Comparison of ENCODE assay signal across 10 mouse cellular contexts in genomic region chr6:147810710-147811109, GRCm38 (mm10).
DNase-seq lines count a peak whose midpoint lies in the region; ATAC-seq and TF ChIP-seq lines count a peak whose summit lies in the region.
"Had no signal": no experiment of that assay in that cellular context is flagged by ENCODE, and none has a peak within 500 bp of the region (broad histone marks: within the 10 kb centered on the region; RNA-seq: fewer than 3 reads in every experiment).

No protein-coding gene starts in this region.

- TF ChIP-seq EP300 in liver, embryonic 14.5 days (IDR thresholded peaks at IDR 0.05; ENCODE audit: low read depth): no peak

- H3K27ac ChIP-seq in midbrain, embryonic 11.5 days (ENCODE audit: low read depth, low read length): no peak overlapping the region
- no peak overlapping the region for H3K27ac ChIP-seq in midbrain, embryonic 13.5 days
- no peak overlapping the region for H3K27ac ChIP-seq in kidney, embryonic 14.5 days (ENCODE audit: low read depth, low read length)
- no peak overlapping the region for H3K27ac ChIP-seq in liver, embryonic 14.5 days
- H3K27ac ChIP-seq: embryonic facial prominence, embryonic 13.5 days; neural tube, embryonic 12.5 days had no signal

- no peak overlapping the region for H3K9ac ChIP-seq in midbrain, embryonic 11.5 days (ENCODE audit: low read length)
- no peak overlapping the region for H3K9ac ChIP-seq in midbrain, embryonic 13.5 days (replicated peaks)
- no peak overlapping the region for H3K9ac ChIP-seq in kidney, embryonic 14.5 days (ENCODE audit: low read depth, low read length)
- no peak overlapping the region for H3K9ac ChIP-seq in liver, embryonic 14.5 days (replicated peaks)
- H3K9ac ChIP-seq: embryonic facial prominence, embryonic 13.5 days; neural tube, embryonic 12.5 days had no signal

- ATAC-seq in midbrain, embryonic 11.5 days (ENCODE audit: low FRiP score): 0 out of 2 replicates have a peak, but pooled peaks have one; percentile 9
- ATAC-seq in midbrain, embryonic 13.5 days: no peak
- ATAC-seq in kidney, embryonic 14.5 days (ENCODE audit: low FRiP score, low TSS enrichment): peak; percentile 24; the same call in 1 of the 2 replicates
- no peak for ATAC-seq in liver, embryonic 14.5 days (ENCODE audit: insufficient read depth)

- no peak overlapping the region for H3K4me3 ChIP-seq in midbrain, embryonic 11.5 days (ENCODE audit: low read depth, low read length)
- no peak overlapping the region for H3K4me3 ChIP-seq in midbrain, embryonic 13.5 days (replicated peaks)
- H3K4me3 ChIP-seq in kidney, embryonic 14.5 days (ENCODE audit: low read length): no peak overlapping the region
- no peak overlapping the region for H3K4me3 ChIP-seq in liver, embryonic 14.5 days (ENCODE audit: insufficient read depth in 1 of 2, low read depth in 2 of 2, low read length in 2 of 2)
- H3K4me3 ChIP-seq: embryonic facial prominence, embryonic 13.5 days; neural tube, embryonic 12.5 days had no signal

- no peaks in the 10 kb centered on the region for H3K36me3 ChIP-seq in midbrain, embryonic 11.5 days (ENCODE audit: control insufficient read depth, insufficient read depth, low read length)
- H3K36me3 ChIP-seq in midbrain, embryonic 13.5 days: no peaks in the 10 kb centered on the region
- H3K36me3 ChIP-seq in kidney, embryonic 14.5 days (ENCODE audit: control insufficient read depth, insufficient read depth, low read length): no peaks in the 10 kb centered on the region
- no peaks in the 10 kb centered on the region for H3K36me3 ChIP-seq in liver, embryonic 14.5 days (replicated peaks; ENCODE audit: control insufficient read depth, insufficient read depth, low read depth)
- H3K36me3 ChIP-seq: embryonic facial prominence, embryonic 13.5 days; neural tube, embryonic 12.5 days had no signal

- peak; percentile 71 for TF ChIP-seq CTCF in liver, embryonic 14.5 days (IDR thresholded peaks at IDR 0.05; ENCODE audit: low read depth)

- no peaks in the 10 kb centered on the region for H3K9me3 ChIP-seq in midbrain, embryonic 11.5 days (ENCODE audit: control insufficient read depth, low read length)
- no peaks in the 10 kb centered on the region for H3K9me3 ChIP-seq in midbrain, embryonic 13.5 days
- H3K9me3 ChIP-seq in kidney, embryonic 14.5 days (ENCODE audit: control insufficient read depth, low read length): no peaks in the 10 kb centered on the region
- no peaks in the 10 kb centered on the region for H3K9me3 ChIP-seq in liver, embryonic 14.5 days (ENCODE audit: control insufficient read depth, low read length)
- H3K9me3 ChIP-seq: embryonic facial prominence, embryonic 13.5 days; neural tube, embryonic 12.5 days had no signal

- H3K4me2 ChIP-seq in midbrain, embryonic 11.5 days: no peak overlapping the region
- no peak overlapping the region for H3K4me2 ChIP-seq in midbrain, embryonic 13.5 days (replicated peaks)
- no peak overlapping the region for H3K4me2 ChIP-seq in kidney, embryonic 14.5 days (replicated peaks; ENCODE audit: low read depth, low read length)
- no peak overlapping the region for H3K4me2 ChIP-seq in liver, embryonic 14.5 days (ENCODE audit: low read depth)
- H3K4me2 ChIP-seq: embryonic facial prominence, embryonic 13.5 days; neural tube, embryonic 12.5 days had no signal

- WGBS in midbrain, embryonic 11.5 days: 33% methylated on average over 1 of the region's 1 CpGs
- 28% methylated on average over 1 of the region's 1 CpGs for WGBS in midbrain, embryonic 13.5 days
- WGBS in kidney, embryonic 14.5 days: 52% methylated on average over 1 of the region's 1 CpGs
- WGBS in liver, embryonic 14.5 days (ENCODE audit: insufficient replicate concordance): 27% methylated on average over 1 of the region's 1 CpGs

- no peaks in the 10 kb centered on the region for H3K4me1 ChIP-seq in midbrain, embryonic 11.5 days (ENCODE audit: control insufficient read depth, insufficient read depth, low read length)
- no peaks in the 10 kb centered on the region for H3K4me1 ChIP-seq in midbrain, embryonic 13.5 days (replicated peaks)
- no peaks in the 10 kb centered on the region for H3K4me1 ChIP-seq in kidney, embryonic 14.5 days (ENCODE audit: control insufficient read depth, insufficient read depth, low read length)
- H3K4me1 ChIP-seq in liver, embryonic 14.5 days (replicated peaks; ENCODE audit: control insufficient read depth in 2 of 2, insufficient read depth in 2 of 2, low read length in 1 of 2): no peaks in the 10 kb centered on the region
- H3K4me1 ChIP-seq: neural tube, embryonic 12.5 days had no signal

- H3K27me3 ChIP-seq in midbrain, embryonic 11.5 days (ENCODE audit: control insufficient read depth, insufficient read depth, low read length): no peaks in the 10 kb centered on the region
- no peaks in the 10 kb centered on the region for H3K27me3 ChIP-seq in midbrain, embryonic 13.5 days
- H3K27me3 ChIP-seq in kidney, embryonic 14.5 days (ENCODE audit: control insufficient read depth, insufficient read depth, low read length): no peaks in the 10 kb centered on the region
- H3K27me3 ChIP-seq in liver, embryonic 14.5 days (ENCODE audit: control insufficient read depth, insufficient read depth, low read length): no peaks in the 10 kb centered on the region
- H3K27me3 ChIP-seq: neural tube, embryonic 12.5 days had no signal

- peak; percentile 86 for DNase-seq in midbrain, embryonic 11.5 days (ENCODE audit: low spot score, missing footprints)
- DNase-seq in cerebellum, adult 11 months: peak; percentile 45
- peak; percentile 56 to 64 for DNase-seq in frontal cortex, postnatal 36 days (ENCODE audit: low spot score in 2 of 2)
- DNase-seq in liver, embryonic 14.5 days (ENCODE audit: low read depth in 3 of 3, low spot score in 3 of 3): no peak
- peak; percentile 58 to 82 for DNase-seq in right cerebral cortex, adult 2 months (ENCODE audit: low spot score in 2 of 2)
- no peak for DNase-seq in T-cell, adult 2 months (ENCODE audit: low spot score)

Comparison
In these comparisons a context has a peak if more than half of its experiments do, and no peak if none do; other contexts are left out.
1. ATAC-seq: peak in midbrain, embryonic 11.5 days (single experiment) and kidney, embryonic 14.5 days (single experiment); none in midbrain, embryonic 13.5 days (single experiment) and liver, embryonic 14.5 days (single experiment).
2. DNase-seq: peak in midbrain, embryonic 11.5 days (single experiment), cerebellum, adult 11 months (single experiment), frontal cortex, postnatal 36 days (2 of 2) and right cerebral cortex, adult 2 months (2 of 2); none in liver, embryonic 14.5 days (0 of 3) and T-cell, adult 2 months (single experiment).